Mouse (Mus musculus) liver, embryonic 15.5 days (tissue): ENCODE measurements around the gene Ermap. TPM values are rescaled to one million over a fixed set of nuclear protein-coding genes. Genes with fewer than 3 reads are reported as not detected.
A peak's percentile ranks its signal among the peaks of the same experiment; 100 is the strongest.

ENCODE experiments used
- ATAC-seq: fragments of 200-750 bp; cut with Nextera tagmentation; 2 replicates; pipeline ENCODE4 v1.8.0; 2017; ENCODE audit warnings: moderate number of reproducible peaks, mild to moderate bottlenecking, moderate library complexity; ENCODE audit not compliant: insufficient read depth
- H3K27ac ChIP-seq: fragments of 300-500 bp; sonication (generic); replicated peaks from 2 replicates; pipeline ENCODE4 v1.5.1; 2015; ENCODE audit warnings: mild to moderate bottlenecking, inconsistent platforms
- H3K27me3 ChIP-seq: fragments of 300-500 bp; sonication (generic); 2 replicates; pipeline ENCODE4 v1.6.1; 2015; ENCODE audit warnings: mild to moderate bottlenecking, inconsistent platforms
- H3K36me3 ChIP-seq: fragments of 300-500 bp; sonication (generic); replicated peaks from 2 replicates; pipeline ENCODE4 v1.6.1; 2015; ENCODE audit warnings: moderate library complexity, mild to moderate bottlenecking, inconsistent platforms
- H3K4me1 ChIP-seq: fragments of 300-500 bp; sonication (generic); replicated peaks from 2 replicates; pipeline ENCODE4 v1.6.1; 2015; ENCODE audit warnings: inconsistent platforms
- H3K4me2 ChIP-seq: fragments of 300-500 bp; sonication (generic); 2 replicates; pipeline ENCODE4 v1.6.1; 2015; ENCODE audit warnings: moderate library complexity, mild to moderate bottlenecking, inconsistent platforms
- H3K4me3 ChIP-seq: fragments of 300-500 bp; sonication (generic); replicated peaks from 2 replicates; pipeline ENCODE4 v1.5.1; 2015; ENCODE audit warnings: mild to moderate bottlenecking, inconsistent platforms
- H3K9ac ChIP-seq: fragments of 300-500 bp; sonication (generic); 2 replicates; pipeline ENCODE4 v1.6.1; 2015; ENCODE audit warnings: moderate library complexity, mild to moderate bottlenecking, inconsistent platforms
- H3K9me3 ChIP-seq: fragments of 300-500 bp; sonication (generic); replicated peaks from 2 replicates; pipeline ENCODE4 v1.6.1; 2016; ENCODE audit warnings: inconsistent platforms
- WGBS: fragments of 180-500 bp; shearing (Covaris S2); methylation state at CpG from one replicate; pipeline ENCODE4 v1.1.7; 2015; ENCODE audit warnings: mixed read lengths; ENCODE audit not compliant: insufficient replicate concordance; 5-methylcytosine and 5-hydroxymethylcytosine counted together
- polyA plus RNA-seq: library from polyadenylated mRNA; unstranded; fragments of >200 nt; fragmentation: Nextera tagmentation; extraction: Ambion mirVana; gene quantifications from 2 replicates; pipeline ENCODE4 v1.2.1, GENCODE M21; 2015

Ermap gene
- polyA plus RNA-seq, 1 experiment from 2014 or later, result 386 TPM

GRCm38 (mm10) chr4:119138171-119138570, 51.6 kb downstream of the Ermap start:
- no peaks in the 10 kb centered on the region for H3K9me3 ChIP-seq
- H3K9ac ChIP-seq, result no peak overlapping the region
- H3K4me2 ChIP-seq, result 0 out of 2 replicates have a peak overlapping the region, but pooled peaks have one; percentile 2
- H3K27me3 ChIP-seq, result peaks cover 11% of the 10 kb centered on the region; the same call in 1 of the 2 replicates
- no peak overlapping the region for H3K4me3 ChIP-seq
- peaks cover 61% of the 10 kb centered on the region for H3K36me3 ChIP-seq
- H3K4me1 ChIP-seq, result peaks cover 54% of the 10 kb centered on the region
- ATAC-seq, result peak; percentile 54
- no peak overlapping the region for H3K27ac ChIP-seq
- 55% methylated on average over 18 of the region's 18 CpGs for WGBS

GRCm38 (mm10) chr4:119137313-119137712, 52.5 kb downstream of the Ermap start:
- Histone ChIP-seq H3K4me2 (no peak overlapping the region), H3K27ac (peak overlapping the region; percentile 51), H3K36me3 (peaks cover 70% of the 10 kb centered on the region), H3K27me3 (peaks cover 2% of the 10 kb centered on the region; the same call in 1 of the 2 replicates), H3K9ac (no peak overlapping the region), H3K4me1 (peaks cover 54% of the 10 kb centered on the region), H3K4me3 (no peak overlapping the region), H3K9me3 (no peaks in the 10 kb centered on the region)
- WGBS, result 46% methylated on average over 8 of the region's 8 CpGs
- ATAC-seq, result peak; percentile 1; the same call in 1 of the 2 replicates

GRCm38 (mm10) chr4:119133860-119134259, 56.0 kb downstream of the Ermap start:
- H3K9me3 ChIP-seq, result no peaks in the 10 kb centered on the region
- no peak overlapping the region for H3K4me3 ChIP-seq
- peaks cover 62% of the 10 kb centered on the region for H3K4me1 ChIP-seq
- H3K9ac ChIP-seq, result no peak overlapping the region
- H3K27me3 ChIP-seq, result no peaks in the 10 kb centered on the region
- 93% methylated on average over 13 of the region's 13 CpGs for WGBS
- peaks cover 100% of the 10 kb centered on the region for H3K36me3 ChIP-seq
- ATAC-seq, result no peak
- no peak overlapping the region for H3K4me2 ChIP-seq
- 0 out of 2 replicates have a peak overlapping the region, but pooled peaks have one; percentile 25 for H3K27ac ChIP-seq

- ATAC-seq, result no peak
- 95% methylated on average over 13 of the region's 13 CpGs for whole genome bisulfite sequencing
Measured at GRCm38 (mm10) chr4:119133306-119133705, 56.5 kb downstream of the Ermap start.

GRCm38 (mm10) chr4:119131189-119131910, 58.5 kb downstream of the Ermap start:
- Histone ChIP-seq H3K36me3 (peaks cover 100% of the 10 kb centered on the region), H3K9me3 (no peaks in the 10 kb centered on the region), H3K4me2 (no peak overlapping the region), H3K9ac (no peak overlapping the region), H3K4me3 (no peak overlapping the region), H3K4me1 (peaks cover 65% of the 10 kb centered on the region), H3K27ac (0 out of 2 replicates have a peak overlapping the region, but pooled peaks have one; percentile 29), H3K27me3 (no peaks in the 10 kb centered on the region)
- ATAC-seq, result 0 out of 2 replicates have a peak, but pooled peaks have one; percentile 4
- 85% methylated on average over 8 of the region's 8 CpGs for WGBS

More at GRCm38 (mm10) chr4:119133306-119133705, 56.5 kb downstream of the Ermap start:
- Histone ChIP-seq H3K36me3 (peaks cover 100% of the 10 kb centered on the region), H3K27ac (0 out of 2 replicates have a peak overlapping the region, but pooled peaks have one; percentile 6), H3K27me3 (no peaks in the 10 kb centered on the region), H3K9me3 (no peaks in the 10 kb centered on the region), H3K9ac (no peak overlapping the region), H3K4me1 (peaks cover 62% of the 10 kb centered on the region), H3K4me3 (no peak overlapping the region), H3K4me2 (no peak overlapping the region)

- Histone ChIP-seq H3K4me3 (no peak overlapping the region), H3K9me3 (no peaks in the 10 kb centered on the region), H3K27ac (0 out of 2 replicates have a peak overlapping the region, but pooled peaks have one; percentile 35), H3K4me1 (peaks cover 74% of the 10 kb centered on the region), H3K9ac (no peak overlapping the region), H3K36me3 (peaks cover 100% of the 10 kb centered on the region), H3K27me3 (no peaks in the 10 kb centered on the region), H3K4me2 (no peak overlapping the region)
- WGBS, result 68% methylated on average over 1 of the region's 1 CpGs
- ATAC-seq, result no peak
Measured at GRCm38 (mm10) chr4:119129096-119129495, 60.7 kb downstream of the Ermap start.

- H3K9ac ChIP-seq, result peak overlapping the region; percentile 15; the same call in 1 of the 2 replicates
- H3K4me1 ChIP-seq, result peaks cover 80% of the 10 kb centered on the region
Measured at GRCm38 (mm10) chr4:119128547-119128946, 61.3 kb downstream of the Ermap start.

GRCm38 (mm10) chr4:119127229-119127628, 62.6 kb downstream of the Ermap start:
- peak overlapping the region; percentile 4; the same call in 1 of the 2 replicates for H3K4me3 ChIP-seq

More at GRCm38 (mm10) chr4:119128547-119128946, 61.3 kb downstream of the Ermap start:
- no peak for ATAC-seq
- Histone ChIP-seq H3K27ac (peak overlapping the region; percentile 35), H3K4me2 (0 out of 2 replicates have a peak overlapping the region, but pooled peaks have one; percentile 0), H3K4me3 (no peak overlapping the region), H3K9me3 (no peaks in the 10 kb centered on the region), H3K36me3 (peaks cover 100% of the 10 kb centered on the region), H3K27me3 (no peaks in the 10 kb centered on the region)
- 36% methylated on average over 7 of the region's 7 CpGs for WGBS

GRCm38 (mm10) chr4:119125577-119126270, 64.1 kb downstream of the Ermap start:
- H3K4me3 ChIP-seq, result no peak overlapping the region
- no peak for ATAC-seq
- H3K36me3 ChIP-seq, result peaks cover 100% of the 10 kb centered on the region
- no peak overlapping the region for H3K9ac ChIP-seq
- H3K4me2 ChIP-seq, result peak overlapping the region; percentile 11; the same call in 1 of the 2 replicates
- peak overlapping the region; percentile 70 for H3K27ac ChIP-seq
- peaks cover 99% of the 10 kb centered on the region for H3K4me1 ChIP-seq
- no peaks in the 10 kb centered on the region for H3K9me3 ChIP-seq
- no peaks in the 10 kb centered on the region for H3K27me3 ChIP-seq
- 64% methylated on average over 9 of the region's 9 CpGs for WGBS

More at GRCm38 (mm10) chr4:119127229-119127628, 62.6 kb downstream of the Ermap start:
- Histone ChIP-seq H3K9ac (no peak overlapping the region), H3K4me2 (peak overlapping the region; percentile 11; the same call in 1 of the 2 replicates), H3K27me3 (no peaks in the 10 kb centered on the region), H3K4me1 (peaks cover 90% of the 10 kb centered on the region), H3K36me3 (peaks cover 100% of the 10 kb centered on the region), H3K27ac (peak overlapping the region; percentile 70), H3K9me3 (no peaks in the 10 kb centered on the region)
- no peak for ATAC-seq
- WGBS, result 25% methylated on average over 6 of the region's 6 CpGs
